Mouse (Mus musculus): ENCODE measurements at regions not wholly inside any gene's neighbourhood (a gene's known extent, or its start where the extent isn't known, plus 50 kb on each side); places are given as distances from the start of the nearest gene placed in this dataset.

GRCm38 (mm10) chr1:193905711-193906110 lies 535.6 kb upstream of the Camk1g start:
- Histone ChIP-seq H3K9ac (replicated peaks; ENCODE audit: low read length) (no peak overlapping the region), H3K27me3 (ENCODE audit: control insufficient read depth, insufficient read depth, low read length) (no peaks in the 10 kb centered on the region), H3K9me3 (ENCODE audit: control insufficient read depth, low read length) (no peaks in the 10 kb centered on the region), H3K4me3 (replicated peaks; ENCODE audit: low read depth, low read length) (no peak overlapping the region), H3K4me1 (ENCODE audit: control insufficient read depth, insufficient read depth, low read length) (no peaks in the 10 kb centered on the region), H3K4me2 (ENCODE audit: low read length) (no peak overlapping the region), H3K27ac (replicated peaks; ENCODE audit: low read depth, low read length) (no peak overlapping the region), H3K36me3 (ENCODE audit: control insufficient read depth, insufficient read depth, low read length) (no peaks in the 10 kb centered on the region)
- DNase-seq (no peak), ATAC-seq (ENCODE audit: low FRiP score, low TSS enrichment) (no peak)

GRCm38 (mm10) chr1:193894072-193894471 lies 524.0 kb upstream of the Camk1g start:
- H3K27me3 ChIP-seq (ENCODE audit: control insufficient read depth, insufficient read depth, low read length): no peaks in the 10 kb centered on the region
- no peak overlapping the region for H3K4me2 ChIP-seq (ENCODE audit: low read length)
- no peak overlapping the region for H3K27ac ChIP-seq (replicated peaks; ENCODE audit: low read depth, low read length)
- no peak overlapping the region for H3K4me3 ChIP-seq (replicated peaks; ENCODE audit: low read depth, low read length)
- DNase-seq: no peak
- H3K4me1 ChIP-seq (ENCODE audit: control insufficient read depth, insufficient read depth, low read length): peaks cover 2% of the 10 kb centered on the region; the same call in 1 of the 2 replicates
- ATAC-seq (ENCODE audit: low FRiP score, low TSS enrichment): no peak
- no peaks in the 10 kb centered on the region for H3K9me3 ChIP-seq (ENCODE audit: control insufficient read depth, low read length)
- no peaks in the 10 kb centered on the region for H3K36me3 ChIP-seq (ENCODE audit: control insufficient read depth, insufficient read depth, low read length)
- no peak overlapping the region for H3K9ac ChIP-seq (replicated peaks; ENCODE audit: low read length)

GRCm38 (mm10) chr1:193876540-193876939 lies 506.4 kb upstream of the Camk1g start:
- ATAC-seq (ENCODE audit: low FRiP score, low TSS enrichment): no peak
- Histone ChIP-seq H3K4me1 (ENCODE audit: control insufficient read depth, insufficient read depth, low read length) (no peaks in the 10 kb centered on the region), H3K36me3 (ENCODE audit: control insufficient read depth, insufficient read depth, low read length) (no peaks in the 10 kb centered on the region), H3K9ac (replicated peaks; ENCODE audit: low read length) (no peak overlapping the region), H3K27ac (replicated peaks; ENCODE audit: low read depth, low read length) (no peak overlapping the region), H3K4me2 (ENCODE audit: low read length) (no peak overlapping the region), H3K9me3 (ENCODE audit: control insufficient read depth, low read length) (no peaks in the 10 kb centered on the region), H3K4me3 (replicated peaks; ENCODE audit: low read depth, low read length) (no peak overlapping the region), H3K27me3 (ENCODE audit: control insufficient read depth, insufficient read depth, low read length) (no peaks in the 10 kb centered on the region)
- DNase-seq: no peak
- 78% methylated on average over 2 of the region's 2 CpGs for WGBS

- H3K9ac ChIP-seq (replicated peaks; ENCODE audit: low read length): no peak overlapping the region
- H3K4me2 ChIP-seq (ENCODE audit: low read length): no peak overlapping the region
- H3K4me3 ChIP-seq (replicated peaks; ENCODE audit: low read depth, low read length): no peak overlapping the region
- no peaks in the 10 kb centered on the region for H3K4me1 ChIP-seq (ENCODE audit: control insufficient read depth, insufficient read depth, low read length)
- DNase-seq (no peak), ATAC-seq (ENCODE audit: low FRiP score, low TSS enrichment) (no peak)
- H3K36me3 ChIP-seq (ENCODE audit: control insufficient read depth, insufficient read depth, low read length): no peaks in the 10 kb centered on the region
- no peak overlapping the region for H3K27ac ChIP-seq (replicated peaks; ENCODE audit: low read depth, low read length)
- H3K27me3 ChIP-seq (ENCODE audit: control insufficient read depth, insufficient read depth, low read length): no peaks in the 10 kb centered on the region
- no peaks in the 10 kb centered on the region for H3K9me3 ChIP-seq (ENCODE audit: control insufficient read depth, low read length)
Observed at GRCm38 (mm10) chr1:193876121-193876520, 506.0 kb upstream of the Camk1g start.

- no peak overlapping the region for H3K4me2 ChIP-seq (ENCODE audit: low read length)
- H3K27me3 ChIP-seq (ENCODE audit: control insufficient read depth, insufficient read depth, low read length): no peaks in the 10 kb centered on the region
- H3K4me3 ChIP-seq (replicated peaks; ENCODE audit: low read depth, low read length): no peak overlapping the region
- no peaks in the 10 kb centered on the region for H3K36me3 ChIP-seq (ENCODE audit: control insufficient read depth, insufficient read depth, low read length)
- WGBS: 94% methylated on average over 3 of the region's 3 CpGs
- no peak for DNase-seq
- no peaks in the 10 kb centered on the region for H3K4me1 ChIP-seq (ENCODE audit: control insufficient read depth, insufficient read depth, low read length)
- H3K9ac ChIP-seq (replicated peaks; ENCODE audit: low read length): no peak overlapping the region
- ATAC-seq (ENCODE audit: low FRiP score, low TSS enrichment): no peak
- no peak overlapping the region for H3K27ac ChIP-seq (replicated peaks; ENCODE audit: low read depth, low read length)
- no peaks in the 10 kb centered on the region for H3K9me3 ChIP-seq (ENCODE audit: control insufficient read depth, low read length)
Observed at GRCm38 (mm10) chr1:193875287-193875686, 505.2 kb upstream of the Camk1g start.

- H3K27ac ChIP-seq (replicated peaks; ENCODE audit: low read depth, low read length): no peak overlapping the region
- no peaks in the 10 kb centered on the region for H3K4me1 ChIP-seq (ENCODE audit: control insufficient read depth, insufficient read depth, low read length)
- no peaks in the 10 kb centered on the region for H3K9me3 ChIP-seq (ENCODE audit: control insufficient read depth, low read length)
- H3K27me3 ChIP-seq (ENCODE audit: control insufficient read depth, insufficient read depth, low read length): no peaks in the 10 kb centered on the region
- ATAC-seq (ENCODE audit: low FRiP score, low TSS enrichment) (no peak), DNase-seq (no peak)
- H3K9ac ChIP-seq (replicated peaks; ENCODE audit: low read length): no peak overlapping the region
- 90% methylated on average over 2 of the region's 2 CpGs for WGBS
- no peak overlapping the region for H3K4me2 ChIP-seq (ENCODE audit: low read length)
- no peak overlapping the region for H3K4me3 ChIP-seq (replicated peaks; ENCODE audit: low read depth, low read length)
- H3K36me3 ChIP-seq (ENCODE audit: control insufficient read depth, insufficient read depth, low read length): no peaks in the 10 kb centered on the region
Observed at GRCm38 (mm10) chr1:193870731-193871130, 500.6 kb upstream of the Camk1g start.

- Histone ChIP-seq H3K4me2 (ENCODE audit: low read length) (no peak overlapping the region), H3K9me3 (ENCODE audit: control insufficient read depth, low read length) (no peaks in the 10 kb centered on the region), H3K4me3 (replicated peaks; ENCODE audit: low read depth, low read length) (no peak overlapping the region), H3K9ac (replicated peaks; ENCODE audit: low read length) (no peak overlapping the region), H3K4me1 (ENCODE audit: control insufficient read depth, insufficient read depth, low read length) (no peaks in the 10 kb centered on the region), H3K27ac (replicated peaks; ENCODE audit: low read depth, low read length) (no peak overlapping the region), H3K27me3 (ENCODE audit: control insufficient read depth, insufficient read depth, low read length) (no peaks in the 10 kb centered on the region), H3K36me3 (ENCODE audit: control insufficient read depth, insufficient read depth, low read length) (no peaks in the 10 kb centered on the region)
- 82% methylated on average over 4 of the region's 4 CpGs for WGBS
- DNase-seq (no peak), ATAC-seq (ENCODE audit: low FRiP score, low TSS enrichment) (no peak)
Observed at GRCm38 (mm10) chr1:193868639-193869320, 498.7 kb upstream of the Camk1g start.

- Histone ChIP-seq H3K36me3 (ENCODE audit: control insufficient read depth, insufficient read depth, low read length) (no peaks in the 10 kb centered on the region), H3K4me3 (replicated peaks; ENCODE audit: low read depth, low read length) (no peak overlapping the region), H3K4me1 (ENCODE audit: control insufficient read depth, insufficient read depth, low read length) (peaks cover 16% of the 10 kb centered on the region), H3K27ac (replicated peaks; ENCODE audit: low read depth, low read length) (no peak overlapping the region), H3K9me3 (ENCODE audit: control insufficient read depth, low read length) (no peaks in the 10 kb centered on the region), H3K4me2 (ENCODE audit: low read length) (no peak overlapping the region), H3K9ac (replicated peaks; ENCODE audit: low read length) (no peak overlapping the region), H3K27me3 (ENCODE audit: control insufficient read depth, insufficient read depth, low read length) (no peaks in the 10 kb centered on the region)
- ATAC-seq (ENCODE audit: low FRiP score, low TSS enrichment): no peak
- no peak for DNase-seq
- 55% methylated on average over 5 of the region's 5 CpGs for WGBS
Observed at GRCm38 (mm10) chr1:193860767-193861299, 490.7 kb upstream of the Camk1g start.

- no peaks in the 10 kb centered on the region for H3K36me3 ChIP-seq (ENCODE audit: control insufficient read depth, insufficient read depth, low read length)
- 38% methylated on average over 2 of the region's 2 CpGs for WGBS
- no peak overlapping the region for H3K27ac ChIP-seq (replicated peaks; ENCODE audit: low read depth, low read length)
- peak; percentile 14 for DNase-seq
- H3K9me3 ChIP-seq (ENCODE audit: control insufficient read depth, low read length): no peaks in the 10 kb centered on the region
- no peak overlapping the region for H3K4me2 ChIP-seq (ENCODE audit: low read length)
- no peak overlapping the region for H3K4me3 ChIP-seq (replicated peaks; ENCODE audit: low read depth, low read length)
- peaks cover 16% of the 10 kb centered on the region for H3K4me1 ChIP-seq (ENCODE audit: control insufficient read depth, insufficient read depth, low read length)
- no peak for ATAC-seq (ENCODE audit: low FRiP score, low TSS enrichment)
- H3K27me3 ChIP-seq (ENCODE audit: control insufficient read depth, insufficient read depth, low read length): no peaks in the 10 kb centered on the region
- H3K9ac ChIP-seq (replicated peaks; ENCODE audit: low read length): no peak overlapping the region
Observed at GRCm38 (mm10) chr1:193860354-193860753, 490.3 kb upstream of the Camk1g start.
